Mouse (Mus musculus) mesoderm, embryonic 11.5 days (tissue): ENCODE results near the gene Slc25a35.
"Not testable (repeated sequence)": the region's sequence is repeated elsewhere in the genome, so short reads cannot be mapped to it uniquely, and the experiment has no call there.

Source experiments
- DNase-seq: peaks from one replicate; pipeline ENCODE4 v3.0.0-alpha.2; 2012; ENCODE audit warnings: low read depth, low spot score

The Slc25a35 gene

DNA sequence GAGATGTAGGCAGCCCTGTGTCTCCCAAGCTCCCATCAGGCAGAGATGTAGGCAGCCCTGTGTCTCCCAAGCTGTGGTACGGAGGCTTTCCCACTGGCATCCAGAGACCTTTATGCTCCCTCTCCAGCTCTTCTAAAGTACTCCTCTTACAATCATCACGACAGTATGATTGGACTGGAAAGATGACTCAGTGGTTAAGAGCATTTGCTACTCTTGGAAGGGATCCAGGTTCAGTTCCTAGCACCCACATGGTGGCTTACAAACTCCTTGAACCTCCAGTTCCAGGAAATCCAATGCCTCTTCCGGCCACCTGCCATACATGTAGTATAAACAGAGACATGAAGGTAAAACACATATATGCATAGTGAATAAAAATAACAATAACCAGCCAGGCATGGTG, 6.3 kb upstream of the Slc25a35 start:
- DNase-seq, result no peak

DNA sequence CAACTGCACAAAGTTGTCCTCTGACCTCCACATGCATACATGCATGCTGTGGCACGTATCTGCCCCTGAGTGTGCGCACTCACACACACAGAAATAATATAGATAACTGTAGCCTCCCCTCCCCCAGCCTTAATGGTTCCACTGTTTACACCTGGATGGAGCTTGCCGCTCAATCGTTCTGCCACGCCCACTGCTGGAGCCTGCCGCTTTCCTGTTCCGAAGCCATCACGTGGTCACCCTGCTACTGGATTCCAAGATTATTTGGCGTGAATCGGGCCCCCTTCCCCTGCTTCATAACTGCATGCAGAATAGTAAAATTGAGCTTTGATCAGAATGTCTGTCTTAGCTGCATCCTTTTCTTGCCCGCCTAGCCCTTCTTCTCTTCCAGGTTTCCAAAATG, 5.8 kb upstream of the Slc25a35 start:
- not testable (repeated sequence) for DNase-seq

DNA sequence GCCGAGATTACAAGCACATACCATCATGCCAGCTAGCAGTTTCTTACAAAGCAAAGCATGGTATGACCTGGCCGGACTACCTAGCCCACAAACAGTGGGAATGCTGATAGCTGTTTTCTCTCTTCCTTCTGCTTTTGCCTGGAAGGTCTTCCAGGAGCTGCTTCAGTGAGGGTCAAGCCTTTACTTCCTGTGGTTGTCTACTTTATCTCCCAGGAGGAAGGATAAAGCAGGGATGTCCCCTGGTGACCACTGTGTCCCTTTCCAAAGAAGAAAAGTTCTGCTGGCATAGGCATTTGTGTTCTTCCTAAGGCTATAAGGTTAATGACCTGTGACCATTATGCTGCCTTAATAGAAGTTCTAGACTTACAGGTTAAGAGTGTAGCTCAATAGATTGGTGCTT, 4.5 kb upstream of the Slc25a35 start:
- no peak for DNase-seq

DNA sequence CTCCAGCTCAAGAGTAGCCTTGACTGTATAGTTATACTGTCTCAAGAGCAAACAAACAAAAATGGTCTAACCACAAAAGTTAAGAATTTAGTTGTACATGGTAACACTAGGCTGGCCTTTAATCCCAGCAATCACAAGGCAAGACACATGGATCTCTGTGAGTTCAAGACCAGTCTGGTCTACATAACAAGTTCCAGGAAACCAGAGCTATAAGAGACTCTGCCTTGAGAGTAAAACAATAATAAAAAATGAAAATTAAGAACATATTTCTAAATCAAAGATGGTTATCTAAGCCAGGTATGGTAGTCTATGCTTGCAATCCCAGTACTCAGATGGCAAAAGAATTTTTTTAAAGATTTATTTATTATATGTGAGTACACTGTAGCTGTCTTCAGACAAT, 2.9 kb upstream of the Slc25a35 start:
- DNase-seq, result no peak

DNA sequence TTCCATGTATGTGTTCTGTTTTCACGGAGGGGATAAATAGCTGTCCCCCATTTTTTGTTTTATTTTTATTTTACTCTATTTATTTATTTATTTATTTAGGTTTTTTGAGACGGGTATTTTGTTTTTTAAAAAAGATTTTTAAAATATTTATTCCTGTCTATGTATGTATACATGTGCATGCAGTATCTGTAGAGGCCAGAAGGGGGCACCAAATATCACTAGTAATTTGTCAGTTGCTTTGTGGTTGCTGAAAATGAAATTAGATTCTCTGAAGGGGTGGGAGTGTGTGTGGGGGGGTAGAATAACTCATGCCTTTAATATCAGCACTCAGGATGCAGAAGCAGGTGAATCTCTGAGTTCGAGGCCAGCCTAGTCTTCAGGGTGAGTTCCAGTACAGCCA, 2.1 kb upstream of the Slc25a35 start:
- peak; percentile 68 for DNase-seq

DNA sequence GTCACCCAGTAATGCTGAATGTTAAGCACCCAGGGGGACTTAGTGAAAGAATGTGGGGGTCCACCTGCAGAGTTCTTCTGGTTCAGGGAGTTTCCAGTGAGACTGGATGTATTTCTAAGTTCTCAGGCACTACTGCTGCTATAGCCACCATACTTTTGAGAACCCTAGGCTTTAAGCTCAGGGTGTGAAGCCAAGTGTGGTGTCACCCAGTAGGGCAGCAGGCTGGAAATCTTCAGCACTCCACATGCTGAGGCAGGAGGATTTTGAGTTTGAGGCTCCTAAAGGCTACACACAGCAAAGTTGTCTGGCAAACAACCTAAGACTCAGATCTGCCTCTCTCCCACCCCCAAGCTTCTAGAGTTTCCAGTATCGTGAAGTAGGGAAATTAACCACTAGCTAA, 1.4 kb upstream of the Slc25a35 start:
- DNase-seq, result no peak

DNA sequence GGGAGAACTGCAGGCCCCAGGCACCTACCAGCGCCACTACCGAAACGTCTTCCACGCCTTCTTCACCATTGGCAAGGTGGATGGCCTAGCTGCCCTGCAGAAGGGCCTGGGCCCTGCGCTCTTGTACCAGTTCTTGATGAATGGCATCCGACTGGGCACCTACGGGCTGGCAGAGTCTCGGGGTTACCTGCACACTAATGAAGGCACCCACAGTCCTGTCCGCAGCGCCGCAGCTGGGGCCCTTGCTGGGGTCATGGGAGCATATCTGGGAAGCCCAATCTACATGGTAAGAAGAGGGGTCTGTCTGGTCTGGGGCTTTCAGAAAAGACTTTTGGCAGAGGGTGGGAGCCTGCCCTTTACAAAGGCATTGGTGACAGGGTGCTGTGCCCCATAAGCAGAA, 821 bp downstream of the Slc25a35 start:
- DNase-seq, result no peak

DNA sequence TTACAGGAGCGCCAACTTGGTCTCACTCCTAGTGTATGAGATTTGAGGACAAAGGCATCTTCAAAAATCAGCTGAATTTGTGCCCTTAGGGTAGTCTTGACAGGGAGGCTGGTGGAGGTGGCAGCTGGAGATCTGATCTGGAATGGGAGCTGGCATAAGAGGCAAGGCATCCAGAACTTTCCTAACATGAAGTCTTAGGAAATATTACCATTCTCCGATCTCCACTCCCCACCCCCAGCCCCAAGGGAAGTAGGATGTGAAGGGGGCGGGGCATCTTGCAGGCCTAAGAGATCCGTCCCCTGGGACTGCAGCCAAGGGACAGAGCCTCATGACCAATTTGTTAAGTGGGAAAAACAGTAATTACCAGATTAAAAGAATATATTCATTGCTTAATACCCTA, 2.3 kb downstream of the Slc25a35 start:
- DNase-seq, result no peak

DNA sequence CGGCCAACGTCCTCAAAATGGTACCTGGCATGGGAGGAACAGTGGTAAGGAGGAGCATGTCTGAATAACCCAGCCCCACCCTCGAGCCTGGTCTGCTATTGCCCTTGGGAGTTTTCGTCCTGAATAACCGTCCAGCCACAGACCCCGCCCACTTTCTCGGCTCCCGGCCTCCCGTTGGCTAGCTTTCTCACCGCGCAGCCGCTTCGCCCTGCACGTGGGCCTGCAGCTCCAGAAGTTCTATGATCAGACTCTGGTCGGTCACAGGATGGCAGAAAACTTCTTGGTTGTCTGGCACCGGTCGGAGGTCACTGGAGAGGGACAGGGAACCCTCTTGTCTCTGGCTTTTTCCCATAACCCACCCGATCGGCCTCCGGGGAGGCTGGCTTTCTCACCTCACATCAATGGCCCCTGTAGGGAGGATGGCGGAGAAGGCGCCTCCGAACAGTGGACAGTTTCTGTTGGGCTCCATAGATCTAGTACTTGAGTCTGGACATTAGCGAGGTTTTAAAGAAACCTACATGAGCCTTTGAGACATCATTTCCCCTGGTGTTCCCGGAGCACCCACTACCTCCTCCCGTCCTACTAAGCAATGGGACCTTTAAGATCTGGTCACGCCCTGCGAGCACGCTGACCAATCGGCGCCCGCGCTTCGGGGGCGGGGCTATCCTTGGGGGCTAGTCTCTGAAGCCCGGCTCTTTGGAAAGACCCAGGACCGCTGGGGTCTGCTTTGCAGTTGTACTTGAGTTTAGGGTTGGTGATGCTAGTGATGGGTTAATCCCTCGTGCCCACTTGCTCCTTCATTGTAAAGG, 5.5 kb downstream of the Slc25a35 start:
- peak; percentile 88 for DNase-seq

DNA sequence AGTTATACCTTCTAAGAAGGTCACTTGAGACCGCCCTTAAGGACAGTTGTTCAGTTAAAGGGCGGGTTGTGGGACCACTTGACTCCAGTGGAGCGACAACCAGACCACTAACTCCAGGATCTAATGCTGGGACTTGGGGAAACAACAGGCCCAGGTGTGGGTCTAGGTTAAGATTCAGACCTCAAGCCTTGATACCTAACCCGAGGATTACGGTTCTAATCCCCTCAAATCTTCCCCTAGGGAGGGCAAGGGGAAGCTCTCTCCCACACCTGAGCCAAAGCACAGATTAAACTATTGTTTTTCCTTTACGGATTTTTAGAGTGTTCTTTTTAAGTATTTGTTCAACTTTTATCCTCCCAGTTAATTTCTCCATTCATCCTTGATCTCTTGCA, 6.1 kb downstream of the Slc25a35 start:
- DNase-seq, result no peak

DNA sequence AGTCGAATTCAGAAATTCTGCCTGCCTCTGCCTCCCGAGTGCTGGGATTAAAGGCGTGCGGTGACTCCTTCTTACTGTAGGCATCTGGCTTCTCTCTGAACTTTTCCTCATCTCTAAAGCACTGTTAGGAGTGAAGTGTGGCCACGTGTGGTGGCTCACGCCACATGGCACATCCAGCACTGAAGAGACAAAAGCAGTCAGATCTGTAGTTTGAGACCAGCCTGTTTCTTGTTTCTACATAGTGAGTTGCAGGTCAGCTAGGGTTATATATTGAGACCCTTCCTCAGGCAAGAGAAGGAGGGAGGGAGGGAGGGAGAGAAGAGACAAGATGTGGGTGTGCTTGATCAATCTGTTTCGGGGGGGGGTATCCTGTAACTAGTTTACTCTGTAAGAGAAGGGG, 7.2 kb downstream of the Slc25a35 start, which contains the start of gene Rangrf:
Gene Rangrf, minus strand, starts transcription at position 101 of the 400 bp plus-strand sequence.
- DNase-seq, result no peak

DNA sequence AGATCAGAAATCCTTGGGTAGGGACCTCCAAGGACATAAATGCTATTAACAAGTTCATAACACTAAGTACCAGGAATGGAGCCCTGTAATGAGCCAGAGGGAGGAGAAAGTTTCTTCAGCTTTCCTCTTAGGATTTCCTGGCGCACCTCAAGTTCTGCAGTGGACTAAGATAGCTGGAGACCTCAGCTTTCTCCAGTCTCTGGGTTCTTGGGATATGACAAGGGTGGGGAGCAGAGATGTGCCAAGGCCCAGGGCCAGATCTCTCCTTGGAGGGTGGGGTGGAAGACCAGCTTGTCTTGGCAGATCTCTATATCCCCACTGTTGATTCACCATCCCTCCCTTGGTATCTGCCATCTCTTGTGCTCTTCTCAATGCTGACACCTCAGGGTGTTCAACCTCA, 7.7 kb downstream of the Slc25a35 start:
- no peak for DNase-seq

DNA sequence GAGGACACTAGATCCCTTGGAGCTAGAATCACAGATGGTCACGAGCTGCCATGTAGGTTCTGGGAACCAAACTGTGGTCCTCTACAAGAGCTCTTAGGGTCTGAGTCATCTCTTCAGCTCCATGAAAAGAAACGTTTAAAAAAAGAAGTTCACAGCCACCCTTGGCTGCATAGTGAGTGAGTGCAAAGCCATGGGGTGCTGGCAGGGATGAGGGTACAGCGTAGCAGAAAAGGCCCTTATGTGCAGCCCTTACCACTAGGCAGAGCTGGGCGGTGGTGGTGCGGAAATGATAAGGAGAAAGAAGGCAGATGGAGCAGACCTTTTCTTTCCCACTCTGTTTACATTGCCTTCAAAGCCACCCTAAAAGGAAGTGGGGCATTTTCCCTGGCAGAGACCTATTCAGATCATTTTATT, 11.4 kb downstream of the Slc25a35 start:
- DNase-seq, result no peak

DNA sequence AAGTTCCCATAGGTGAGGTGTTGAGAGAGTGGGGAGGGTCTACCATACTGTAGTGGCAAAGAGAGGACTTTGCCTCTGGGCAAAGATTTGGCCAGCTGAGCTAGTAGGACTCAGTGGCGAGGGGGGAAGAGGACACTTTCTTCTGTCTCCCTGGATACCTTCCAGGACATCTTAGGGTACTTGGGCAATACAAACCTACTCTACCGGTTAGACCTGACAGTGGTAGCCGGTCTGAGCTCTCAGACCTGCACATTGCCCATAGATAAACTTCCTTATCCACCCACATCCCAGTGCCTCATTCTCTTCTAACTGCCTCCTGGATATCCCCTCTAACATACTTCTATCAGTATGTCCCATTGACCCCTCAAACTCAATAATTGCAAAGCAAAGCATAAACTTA, 13.0 kb downstream of the Slc25a35 start:
- no peak for DNase-seq

DNA sequence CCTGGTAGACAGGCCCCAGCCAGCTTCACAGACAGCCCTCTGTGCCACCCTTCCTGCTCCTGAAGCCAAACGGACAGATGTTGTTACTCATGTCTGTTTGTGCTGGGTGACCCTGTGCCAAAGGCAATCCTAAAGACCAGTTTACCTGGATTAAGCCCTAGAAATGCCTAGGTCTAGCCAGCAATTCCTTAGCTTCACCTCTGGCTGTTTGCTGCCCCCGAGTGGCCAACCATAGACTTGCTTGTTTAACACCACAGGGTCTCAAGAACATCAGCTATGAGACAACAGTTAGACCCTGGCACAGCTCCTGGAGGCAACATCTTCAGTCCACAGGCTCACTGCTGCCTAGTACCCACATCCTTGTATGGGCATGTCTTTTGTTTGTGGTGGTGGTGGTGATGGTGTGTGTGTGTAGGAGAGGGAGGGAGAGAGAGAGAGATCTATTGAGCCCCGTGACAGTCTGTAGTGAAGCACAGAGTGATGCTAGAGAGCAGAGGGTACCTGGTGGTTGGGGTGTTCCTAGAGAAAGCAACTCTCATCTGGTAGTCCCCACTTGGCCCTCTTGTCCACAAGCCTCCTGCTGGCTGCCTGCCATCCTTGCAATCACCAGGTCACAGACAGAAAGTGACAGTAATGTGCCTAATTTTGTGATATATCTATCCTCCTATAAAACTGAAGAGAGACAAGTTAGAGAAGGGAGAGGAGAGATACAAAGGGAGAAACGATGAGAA, 14.9 kb downstream of the Slc25a35 start:
- DNase-seq, result peak; percentile 73

DNA sequence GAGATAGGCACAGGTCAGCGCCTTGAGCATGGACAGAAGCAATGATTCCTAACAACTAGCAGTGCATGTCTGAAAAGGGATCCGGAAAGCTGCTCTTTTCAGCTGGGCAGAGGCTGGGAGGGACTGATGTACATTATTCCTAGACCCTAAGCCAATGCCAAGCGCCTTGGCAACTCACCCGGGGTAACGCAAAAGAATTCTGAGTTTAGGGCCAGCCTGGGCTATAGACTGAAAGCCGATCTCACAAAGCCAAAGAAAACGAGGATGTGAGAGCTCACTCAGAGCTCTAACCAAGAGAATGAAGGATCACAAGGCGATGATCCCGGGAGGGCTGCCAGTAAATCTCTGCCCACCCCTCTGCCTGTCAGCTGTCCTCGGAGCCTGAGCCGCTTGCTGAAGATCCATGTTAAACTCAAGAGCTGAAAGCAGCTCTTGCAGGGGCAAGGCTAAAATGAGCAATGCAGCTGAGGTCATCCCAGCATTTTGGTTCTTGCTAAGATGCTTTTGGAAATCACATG, 19.5 kb downstream of the Slc25a35 start:
- DNase-seq, result no peak

DNA sequence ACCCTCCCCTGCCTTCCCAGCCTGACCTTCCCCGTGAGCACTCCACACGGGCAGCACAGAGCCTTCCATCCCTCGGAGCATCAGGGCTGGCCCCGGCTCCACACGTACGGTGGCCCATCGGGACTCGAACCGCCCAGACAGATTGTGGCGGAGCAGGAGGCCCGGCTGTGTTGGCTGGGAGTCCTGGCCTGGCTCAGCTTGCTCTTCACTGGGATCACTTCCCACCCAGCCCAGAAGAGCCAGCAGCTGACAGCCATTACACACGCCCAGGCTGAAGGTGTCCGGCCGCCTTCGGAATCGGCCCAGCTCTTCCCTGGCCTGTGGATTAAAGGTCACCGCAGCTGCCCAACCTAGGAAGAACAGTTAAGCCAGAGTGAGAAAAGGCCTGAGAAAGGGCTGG, 20.4 kb downstream of the Slc25a35 start:
- DNase-seq, result no peak

DNA sequence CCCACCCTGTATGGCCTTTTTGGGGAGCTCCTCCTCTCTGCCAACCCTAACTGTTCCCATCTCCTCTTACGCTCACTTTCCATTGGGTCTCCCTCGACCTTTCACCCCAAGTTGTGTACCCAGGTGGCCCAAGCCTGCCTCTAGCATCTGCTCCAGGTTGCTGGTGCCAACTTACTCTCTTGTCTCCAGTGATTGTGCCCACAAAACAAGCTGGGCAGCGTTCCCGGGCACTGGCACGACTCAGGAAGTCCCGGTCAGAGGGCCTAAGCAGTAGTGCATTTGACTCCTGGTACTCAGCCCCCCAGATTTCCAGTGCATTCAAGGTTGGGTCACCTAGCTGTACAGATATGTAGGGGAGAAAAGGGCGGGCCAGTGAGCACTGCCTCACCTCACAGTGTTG, 25.2 kb downstream of the Slc25a35 start:
- no peak for DNase-seq

DNA sequence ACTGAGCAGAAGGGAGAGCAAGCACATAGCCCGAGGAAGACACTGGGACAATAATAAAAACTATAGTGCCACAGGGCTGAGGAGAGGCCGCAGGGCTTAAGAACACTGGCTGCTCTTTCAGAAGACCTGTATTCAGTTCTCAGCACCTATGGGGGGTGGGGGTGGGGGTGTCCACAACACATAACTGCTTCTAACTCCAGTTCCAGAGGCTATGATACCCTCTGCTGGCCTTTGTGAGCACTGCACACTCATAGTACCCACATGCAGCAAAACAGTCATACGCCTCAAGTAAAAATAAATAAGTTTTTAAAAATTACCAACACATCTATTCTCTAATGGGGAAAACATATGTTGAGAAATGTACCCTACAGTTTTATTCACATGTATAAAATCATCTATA, 26.4 kb downstream of the Slc25a35 start:
- DNase-seq, result no peak

DNA sequence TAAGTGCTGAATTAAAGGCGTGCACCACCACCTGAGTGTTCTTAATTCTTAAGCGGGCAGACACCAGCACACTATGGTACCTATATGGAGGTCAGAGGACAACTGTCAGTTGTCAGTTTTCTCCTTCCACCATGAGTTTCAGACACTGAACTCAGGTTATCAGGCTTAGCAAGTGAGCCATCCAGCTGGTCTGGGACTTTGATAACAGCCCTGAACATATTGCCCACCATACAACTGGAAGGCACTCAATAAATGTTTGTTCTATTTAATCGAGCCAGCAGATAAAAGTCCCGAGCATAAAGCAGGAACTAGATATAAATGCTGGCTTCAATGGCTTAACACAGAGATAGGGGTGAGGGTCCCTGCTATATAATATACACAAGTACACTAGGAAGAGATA, 29.1 kb downstream of the Slc25a35 start:
- DNase-seq, result no peak

DNA sequence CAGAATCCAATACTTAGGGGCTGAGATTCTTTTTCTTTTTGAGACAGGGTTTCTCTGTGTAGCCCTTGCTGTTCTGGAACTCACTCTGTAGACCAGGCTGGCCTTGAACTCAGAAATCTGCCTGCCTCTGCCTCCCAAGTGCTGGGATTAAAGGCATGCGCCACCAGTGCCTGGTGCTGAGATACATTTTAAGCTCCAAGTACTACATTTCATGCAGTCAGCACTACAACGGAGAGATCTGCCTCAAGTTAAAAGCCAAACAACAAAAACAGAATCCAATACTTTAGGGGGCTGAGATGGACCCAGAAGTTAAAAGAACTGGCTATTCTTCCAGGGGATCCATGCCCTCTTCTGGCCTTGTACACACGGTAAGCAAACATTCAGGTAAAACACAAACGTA, 34.9 kb downstream of the Slc25a35 start:
- DNase-seq, result not testable (repeated sequence)

DNA sequence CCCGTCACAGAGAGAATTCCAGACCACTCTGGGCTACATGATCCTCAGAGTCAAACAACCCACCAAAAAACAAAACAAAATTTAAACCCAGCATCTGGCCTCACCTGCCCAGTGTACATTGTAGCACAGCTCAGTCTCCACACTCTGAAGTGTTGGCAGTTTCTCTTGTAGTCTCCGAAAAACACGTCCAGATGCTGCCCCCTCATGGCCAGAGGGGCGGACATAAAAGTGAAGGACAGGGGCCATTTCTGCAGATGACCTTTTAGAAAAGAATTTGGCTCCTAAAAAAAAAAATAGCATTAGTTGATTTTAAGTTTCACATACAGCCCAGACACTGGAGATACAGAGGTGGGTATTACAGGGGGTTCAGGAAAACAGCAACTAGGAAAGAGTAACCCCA, 35.7 kb downstream of the Slc25a35 start:
- no peak for DNase-seq

DNA sequence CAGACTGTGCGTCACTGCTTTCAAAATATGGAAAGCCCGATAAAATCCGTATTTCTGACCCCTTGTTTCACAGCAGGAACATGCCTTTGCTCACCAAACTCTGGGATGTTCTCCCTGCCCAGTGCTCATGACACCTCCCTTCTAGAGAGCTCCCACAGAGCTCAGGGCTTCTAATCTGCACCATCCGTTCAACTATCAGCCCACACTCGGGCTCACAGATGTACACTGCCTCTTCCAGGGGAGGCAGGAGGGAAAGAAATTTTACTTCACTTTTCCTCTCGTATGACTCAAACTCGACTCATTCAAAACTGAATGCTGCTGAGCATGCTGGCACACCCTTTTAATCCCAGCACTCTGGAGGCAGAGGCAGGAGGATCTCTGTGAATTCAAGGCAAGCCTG, 37.3 kb downstream of the Slc25a35 start:
- DNase-seq, result no peak
